Mouse (Mus musculus) hindbrain, embryonic 14.5 days (tissue): ENCODE data around the gene Vps4a. TPM values are rescaled to one million over a fixed set of nuclear protein-coding genes. Genes with fewer than 3 reads are reported as not detected.

Source experiments
- ATAC-seq: fragments of 200-750 bp; cut with Nextera tagmentation; 2 replicates; pipeline ENCODE4 v1.8.0; 2017; ENCODE audit warnings: moderate number of reproducible peaks, mild to moderate bottlenecking, moderate TSS enrichment, moderate library complexity; ENCODE audit not compliant: low FRiP score
- DNase-seq: peaks from one replicate; pipeline ENCODE4 v3.0.0-alpha.2; 2015; ENCODE audit warnings: low spot score
- H3K27ac ChIP-seq: fragments of 300-500 bp; sonication (generic); 2 replicates; pipeline ENCODE4 v1.5.1; 2014; ENCODE audit warnings: mild to moderate bottlenecking, moderate library complexity
- H3K27me3 ChIP-seq: fragments of 300-500 bp; sonication (generic); 2 replicates; pipeline ENCODE4 v1.6.1; 2014; ENCODE audit warnings: mild to moderate bottlenecking, low read length, mixed read lengths; ENCODE audit not compliant: control insufficient read depth, insufficient read depth
- H3K36me3 ChIP-seq: fragments of 300-500 bp; sonication (generic); replicated peaks from 2 replicates; pipeline ENCODE4 v1.6.1; 2014; ENCODE audit not compliant: control insufficient read depth, insufficient read depth
- H3K4me1 ChIP-seq: fragments of 300-500 bp; sonication (generic); replicated peaks from 2 replicates; pipeline ENCODE4 v1.6.1; 2014; ENCODE audit warnings: antibody characterized with exemption, low read length, mixed read lengths; ENCODE audit not compliant: control insufficient read depth, insufficient read depth
- H3K4me2 ChIP-seq: fragments of 300-500 bp; sonication (generic); replicated peaks from 2 replicates; pipeline ENCODE4 v1.6.1; 2014; ENCODE audit warnings: mild to moderate bottlenecking, moderate library complexity
- H3K4me3 ChIP-seq: fragments of 300-500 bp; sonication (generic); replicated peaks from 2 replicates; pipeline ENCODE4 v1.5.1; 2014; ENCODE audit warnings: mild to moderate bottlenecking, low read length
- H3K9ac ChIP-seq: fragments of 300-500 bp; sonication (generic); 2 replicates; pipeline ENCODE4 v1.6.1; 2014
- H3K9me3 ChIP-seq: fragments of 300-500 bp; sonication (generic); 2 replicates; pipeline ENCODE4 v1.6.1; 2016; ENCODE audit warnings: low read length; ENCODE audit not compliant: control insufficient read depth
- WGBS: fragments of 180-500 bp; shearing (Covaris S2); extraction: QIAGEN DNeasy Blood & Tissue Kit; methylation state at CpG from one replicate; pipeline ENCODE4 v1.1.7; 2014; 5-methylcytosine and 5-hydroxymethylcytosine counted together
- polyA plus RNA-seq: library from polyadenylated mRNA; unstranded; fragments of >200 nt; fragmentation: Nextera tagmentation; extraction: Ambion mirVana; gene quantifications from 2 replicates; pipeline ENCODE4 v1.2.1, GENCODE M21; 2014

Gene Vps4a
- polyA plus RNA-seq, 1 experiment from 2014 or later, result 149 TPM

- 91% methylated on average over 1 of the region's 1 CpGs for WGBS
- Histone ChIP-seq H3K9me3 (no peaks in the 10 kb centered on the region), H3K4me1 (peaks cover 3% of the 10 kb centered on the region; the same call in 1 of the 2 replicates), H3K4me2 (no peak overlapping the region), H3K36me3 (peaks cover 22% of the 10 kb centered on the region), H3K27me3 (no peaks in the 10 kb centered on the region), H3K9ac (no peak overlapping the region), H3K27ac (no peak overlapping the region), H3K4me3 (no peak overlapping the region)
- DNase-seq, result no peak
- no peak for ATAC-seq
These were observed 31.6 kb downstream of the Vps4a start for GRCm38 (mm10) chr8:107062613-107063012.

GRCm38 (mm10) chr8:107065511-107066496 is 34.8 kb downstream of the Vps4a start, which contains the start of gene Tmed6:
TSS of gene Tmed6 (minus strand) at chr8:107065644.
- Histone ChIP-seq H3K27me3 (no peaks in the 10 kb centered on the region), H3K27ac (no peak within 1 kb of the TSS), H3K9ac (no peak within 1 kb of the TSS), H3K4me1 (no peaks in the 10 kb centered on the region), H3K4me2 (no peak within 1 kb of the TSS), H3K36me3 (peaks cover 21% of the 10 kb centered on the region), H3K4me3 (no peak within 1 kb of the TSS), H3K9me3 (no peaks in the 10 kb centered on the region)
- 69% methylated on average over 17 of the region's 17 CpGs for WGBS
- ATAC-seq (no peak), DNase-seq (no peak)

GRCm38 (mm10) chr8:107073706-107074105 is 42.7 kb downstream of the Vps4a start:
- Histone ChIP-seq H3K4me2 (no peak overlapping the region), H3K27me3 (no peaks in the 10 kb centered on the region), H3K9me3 (no peaks in the 10 kb centered on the region), H3K27ac (no peak overlapping the region), H3K4me3 (no peak overlapping the region), H3K36me3 (peaks cover 95% of the 10 kb centered on the region), H3K9ac (no peak overlapping the region), H3K4me1 (no peaks in the 10 kb centered on the region)
- ATAC-seq, result no peak
- WGBS, result 92% methylated on average over 4 of the region's 4 CpGs
- no peak for DNase-seq

GRCm38 (mm10) chr8:107074128-107074527 is 43.1 kb downstream of the Vps4a start:
- Histone ChIP-seq H3K4me3 (no peak overlapping the region), H3K9me3 (no peaks in the 10 kb centered on the region), H3K4me1 (no peaks in the 10 kb centered on the region), H3K36me3 (peaks cover 97% of the 10 kb centered on the region), H3K9ac (no peak overlapping the region), H3K27ac (no peak overlapping the region), H3K4me2 (no peak overlapping the region), H3K27me3 (no peaks in the 10 kb centered on the region)
- no peak for ATAC-seq
- DNase-seq, result no peak
- 87% methylated on average over 1 of the region's 1 CpGs for WGBS

GRCm38 (mm10) chr8:107076239-107076888 is 45.3 kb downstream of the Vps4a start:
- no peak overlapping the region for H3K9ac ChIP-seq
- H3K4me3 ChIP-seq, result no peak overlapping the region
- ATAC-seq, result no peak
- 97% methylated on average over 7 of the region's 7 CpGs for WGBS
- no peaks in the 10 kb centered on the region for H3K27me3 ChIP-seq
- no peak overlapping the region for H3K4me2 ChIP-seq
- no peak overlapping the region for H3K27ac ChIP-seq
- no peaks in the 10 kb centered on the region for H3K9me3 ChIP-seq
- H3K36me3 ChIP-seq, result peaks cover 99% of the 10 kb centered on the region
- H3K4me1 ChIP-seq, result no peaks in the 10 kb centered on the region
- DNase-seq, result no peak

GRCm38 (mm10) chr8:107085358-107085757 is 54.3 kb downstream of the Vps4a start:
- 97% methylated on average over 17 of the region's 17 CpGs for WGBS
- H3K9me3 ChIP-seq, result no peaks in the 10 kb centered on the region
- no peak overlapping the region for H3K27ac ChIP-seq
- no peak overlapping the region for H3K9ac ChIP-seq
- no peak overlapping the region for H3K4me3 ChIP-seq
- DNase-seq (no peak), ATAC-seq (no peak)
- H3K36me3 ChIP-seq, result peaks cover 76% of the 10 kb centered on the region
- no peaks in the 10 kb centered on the region for H3K27me3 ChIP-seq
- no peak overlapping the region for H3K4me2 ChIP-seq
- H3K4me1 ChIP-seq, result no peaks in the 10 kb centered on the region

GRCm38 (mm10) chr8:107086018-107086417 is 55.0 kb downstream of the Vps4a start:
- ATAC-seq (no peak), DNase-seq (no peak)
- peaks cover 76% of the 10 kb centered on the region for H3K36me3 ChIP-seq
- no peaks in the 10 kb centered on the region for H3K27me3 ChIP-seq
- no peak overlapping the region for H3K4me2 ChIP-seq
- H3K27ac ChIP-seq, result no peak overlapping the region
- no peaks in the 10 kb centered on the region for H3K4me1 ChIP-seq
- over 99% methylated on average over 5 of the region's 5 CpGs for WGBS
- no peak overlapping the region for H3K9ac ChIP-seq
- H3K4me3 ChIP-seq, result no peak overlapping the region
- no peaks in the 10 kb centered on the region for H3K9me3 ChIP-seq

GRCm38 (mm10) chr8:107088526-107089063 is 57.6 kb downstream of the Vps4a start:
- H3K36me3 ChIP-seq, result peaks cover 52% of the 10 kb centered on the region
- 97% methylated on average over 5 of the region's 5 CpGs for WGBS
- ATAC-seq (no peak), DNase-seq (no peak)
- no peak overlapping the region for H3K9ac ChIP-seq
- H3K27ac ChIP-seq, result no peak overlapping the region
- H3K4me3 ChIP-seq, result no peak overlapping the region
- no peaks in the 10 kb centered on the region for H3K9me3 ChIP-seq
- H3K4me1 ChIP-seq, result no peaks in the 10 kb centered on the region
- H3K4me2 ChIP-seq, result no peak overlapping the region
- H3K27me3 ChIP-seq, result no peaks in the 10 kb centered on the region

GRCm38 (mm10) chr8:107090531-107090930 is 59.5 kb downstream of the Vps4a start:
- 95% methylated on average over 7 of the region's 7 CpGs for WGBS
- no peak for DNase-seq
- H3K27ac ChIP-seq, result no peak overlapping the region
- H3K27me3 ChIP-seq, result no peaks in the 10 kb centered on the region
- H3K9ac ChIP-seq, result no peak overlapping the region
- H3K36me3 ChIP-seq, result peaks cover 43% of the 10 kb centered on the region
- no peak overlapping the region for H3K4me2 ChIP-seq
- ATAC-seq, result no peak
- no peaks in the 10 kb centered on the region for H3K9me3 ChIP-seq
- peaks cover 18% of the 10 kb centered on the region for H3K4me1 ChIP-seq
- no peak overlapping the region for H3K4me3 ChIP-seq
